Mouse (Mus musculus) hindbrain, embryonic 15.5 days (tissue): ENCODE measurements around the gene Atp1a1. TPM values are rescaled to one million over a fixed set of nuclear protein-coding genes. Genes with fewer than 3 reads are reported as not detected.

ENCODE experiments used
- ATAC-seq: fragments of 200-750 bp; cut with Nextera tagmentation; 2 replicates; pipeline ENCODE4 v1.8.0; 2017; ENCODE audit warnings: low read depth, moderate number of reproducible peaks, moderate TSS enrichment; ENCODE audit not compliant: low FRiP score
- H3K27ac ChIP-seq: fragments of 300-500 bp; sonication (generic); replicated peaks from 2 replicates; pipeline ENCODE4 v1.5.1; 2015; ENCODE audit warnings: mild to moderate bottlenecking, inconsistent platforms
- H3K27me3 ChIP-seq: fragments of 300-500 bp; sonication (generic); 2 replicates; pipeline ENCODE4 v1.6.1; 2015; ENCODE audit warnings: control low read depth, inconsistent platforms
- H3K36me3 ChIP-seq: fragments of 300-500 bp; sonication (generic); 2 replicates; pipeline ENCODE4 v1.6.1; 2015; ENCODE audit warnings: control low read depth, inconsistent platforms
- H3K4me1 ChIP-seq: fragments of 300-500 bp; sonication (generic); replicated peaks from 2 replicates; pipeline ENCODE4 v1.6.1; 2015; ENCODE audit warnings: control low read depth, inconsistent platforms
- H3K4me2 ChIP-seq: fragments of 300-500 bp; sonication (generic); 2 replicates; pipeline ENCODE4 v1.6.1; 2015; ENCODE audit warnings: moderate library complexity, mild to moderate bottlenecking, inconsistent platforms
- H3K4me3 ChIP-seq: fragments of 300-500 bp; sonication (generic); 2 replicates; pipeline ENCODE4 v1.5.1; 2015; ENCODE audit warnings: mild to moderate bottlenecking, inconsistent platforms
- H3K9ac ChIP-seq: fragments of 300-500 bp; sonication (generic); 2 replicates; pipeline ENCODE4 v1.6.1; 2015; ENCODE audit warnings: inconsistent platforms
- H3K9me3 ChIP-seq: fragments of 300-500 bp; sonication (generic); 2 replicates; pipeline ENCODE4 v1.6.1; 2016; ENCODE audit warnings: control low read depth, inconsistent platforms
- WGBS: fragments of 180-500 bp; shearing (Covaris S2); methylation state at CpG from one replicate; pipeline ENCODE4 v1.1.7; 2015; 5-methylcytosine and 5-hydroxymethylcytosine counted together
- polyA plus RNA-seq: library from polyadenylated mRNA; unstranded; fragments of >200 nt; fragmentation: Nextera tagmentation; extraction: Ambion mirVana; gene quantifications from 2 replicates; pipeline ENCODE4 v1.2.1, GENCODE M21; 2015

Atp1a1 gene
- polyA plus RNA-seq, 1 experiment from 2014 or later = 69.3 TPM

DNA sequence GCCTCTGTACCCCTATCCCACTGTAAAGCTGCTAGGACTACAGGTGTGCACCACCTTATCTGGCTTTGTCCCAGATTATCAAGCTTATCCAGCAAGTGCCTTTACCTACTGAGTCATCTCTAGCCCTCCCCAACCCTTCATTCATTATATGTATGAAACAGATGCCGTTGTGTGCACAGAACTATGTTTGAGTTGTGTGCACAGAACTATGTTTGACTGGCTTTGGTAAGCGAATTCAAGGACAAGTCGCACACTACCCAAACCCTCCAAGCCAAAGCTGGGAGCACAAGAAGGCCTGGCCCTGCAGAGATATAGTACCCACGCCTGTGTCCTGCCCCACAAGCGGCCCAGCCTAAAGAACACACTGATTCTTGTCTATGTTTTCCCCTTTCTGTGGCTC lies 42.5 kb downstream of the Atp1a1 start:
- no peak overlapping the region for H3K27ac ChIP-seq
- H3K9me3 ChIP-seq = no peaks in the 10 kb centered on the region
- H3K4me1 ChIP-seq = peaks cover 13% of the 10 kb centered on the region
- H3K36me3 ChIP-seq = no peaks in the 10 kb centered on the region
- H3K4me3 ChIP-seq = no peak overlapping the region
- no peak overlapping the region for H3K9ac ChIP-seq
- 92% methylated on average over 5 of the region's 5 CpGs for WGBS
- H3K27me3 ChIP-seq = no peaks in the 10 kb centered on the region
- no peak for ATAC-seq
- no peak overlapping the region for H3K4me2 ChIP-seq

DNA sequence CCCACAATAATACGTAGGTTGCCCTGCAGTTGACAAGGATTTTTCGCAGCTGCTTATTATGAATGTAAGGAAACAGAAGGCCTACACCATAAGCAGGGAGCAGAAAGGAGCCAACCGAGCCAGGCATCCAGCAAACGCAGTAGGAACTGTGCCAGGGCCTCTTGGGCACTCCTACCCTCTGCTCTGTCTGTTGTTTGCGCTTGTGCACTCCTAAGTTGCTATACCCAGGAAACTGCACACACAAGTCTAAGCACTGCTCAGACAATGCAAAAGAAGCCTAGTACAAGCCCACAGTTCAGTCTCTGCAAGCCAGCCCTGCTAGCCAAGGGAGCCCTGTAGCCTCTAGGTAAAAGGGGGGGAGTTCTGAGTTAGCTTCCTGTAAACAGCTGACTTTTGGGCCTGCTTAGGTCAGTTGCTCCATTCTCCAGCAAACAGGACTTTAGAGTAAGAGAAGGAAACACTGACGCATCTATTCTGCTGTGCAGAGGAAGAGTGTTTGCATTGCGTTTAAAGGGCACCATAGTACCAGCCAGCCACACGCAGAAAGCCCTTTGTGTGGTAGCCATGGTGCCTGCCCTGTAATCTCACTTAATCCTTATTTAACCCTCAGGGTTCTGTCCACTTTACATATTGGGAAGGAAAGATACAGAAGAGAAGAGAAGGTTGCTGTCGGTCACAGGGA lies 43.5 kb downstream of the Atp1a1 start:
- H3K27me3 ChIP-seq = no peaks in the 10 kb centered on the region
- H3K4me1 ChIP-seq = peaks cover 13% of the 10 kb centered on the region
- H3K4me2 ChIP-seq = no peak overlapping the region
- H3K4me3 ChIP-seq = no peak overlapping the region
- H3K9ac ChIP-seq = no peak overlapping the region
- WGBS = 38% methylated on average over 9 of the region's 9 CpGs
- no peaks in the 10 kb centered on the region for H3K36me3 ChIP-seq
- H3K9me3 ChIP-seq = no peaks in the 10 kb centered on the region
- peak overlapping the region; percentile 56 for H3K27ac ChIP-seq
- ATAC-seq = peak; percentile 75; the same call in 1 of the 2 replicates

DNA sequence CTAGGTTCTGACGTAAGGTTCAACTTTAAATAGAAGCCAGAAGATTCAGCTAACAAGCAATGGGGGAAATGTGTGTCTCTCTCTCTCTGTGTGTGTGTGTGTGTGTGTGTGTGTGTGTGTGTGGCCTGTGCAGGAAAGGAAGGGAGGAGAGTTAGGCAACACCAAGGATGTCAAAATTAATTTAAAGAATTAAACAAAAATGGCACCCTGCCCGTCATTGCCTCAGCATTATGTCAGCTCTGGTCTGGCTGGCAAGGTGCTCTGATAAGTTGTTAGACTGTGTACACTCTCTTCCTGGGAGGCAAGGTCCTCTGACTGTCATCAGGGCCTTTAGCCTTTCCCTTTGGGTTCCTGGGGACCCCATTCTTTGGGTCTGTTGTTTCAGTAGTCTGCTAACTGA lies 47.8 kb downstream of the Atp1a1 start:
- 90% methylated on average over 2 of the region's 2 CpGs for WGBS
- Histone ChIP-seq H3K9ac (no peak overlapping the region), H3K4me1 (peaks cover 12% of the 10 kb centered on the region), H3K27ac (no peak overlapping the region), H3K4me2 (no peak overlapping the region), H3K36me3 (no peaks in the 10 kb centered on the region), H3K9me3 (no peaks in the 10 kb centered on the region), H3K4me3 (no peak overlapping the region), H3K27me3 (no peaks in the 10 kb centered on the region)
- ATAC-seq = no peak

DNA sequence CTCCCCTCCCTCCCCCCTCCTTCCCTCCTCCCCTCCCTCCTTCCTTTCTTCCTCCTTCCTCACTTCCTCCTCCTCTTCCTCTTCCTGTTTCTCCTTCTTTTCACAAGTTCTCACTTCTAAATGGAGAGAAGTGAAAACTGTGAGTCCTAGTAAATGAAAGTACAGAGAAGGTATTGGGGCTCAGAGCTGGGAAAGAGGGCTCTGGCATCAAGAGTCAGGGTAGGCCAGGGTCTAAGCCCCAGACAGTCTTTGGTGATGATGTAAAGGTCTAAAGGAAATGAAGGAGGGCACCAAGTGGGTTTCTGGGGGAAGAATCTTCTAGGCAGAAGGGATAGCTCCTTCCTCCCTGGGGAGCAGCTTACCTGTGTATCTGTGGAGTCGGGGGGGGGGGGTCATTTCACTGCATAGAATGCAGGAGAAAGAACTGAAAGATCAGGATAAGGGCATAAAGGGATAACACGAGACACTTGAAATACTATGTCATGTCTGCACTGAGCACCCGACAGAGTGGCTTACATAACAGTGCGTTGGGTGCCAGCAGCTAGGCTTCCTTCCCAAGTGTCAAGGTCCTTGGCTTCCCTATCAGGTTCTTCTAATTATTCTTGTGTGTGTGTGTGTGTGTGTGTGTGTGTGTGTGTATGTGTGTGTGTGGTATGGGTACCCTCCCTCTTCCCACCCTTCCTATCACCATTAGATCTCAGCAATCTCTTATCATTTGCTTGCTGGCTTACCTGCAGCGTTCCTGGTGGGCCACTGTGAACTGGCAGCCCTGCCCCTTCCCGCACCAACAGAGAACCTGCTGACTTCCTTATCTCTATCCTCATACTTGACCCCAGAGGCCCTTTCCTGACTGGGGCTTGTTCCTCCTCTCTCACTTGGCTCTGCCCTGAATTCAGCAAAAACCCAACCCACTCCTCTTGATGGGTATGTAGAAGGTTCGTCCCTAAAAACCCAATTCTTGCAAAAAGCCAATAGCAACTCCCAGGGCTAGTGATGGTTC lies 51.6 kb downstream of the Atp1a1 start:
- WGBS = 89% methylated on average over 7 of the region's 7 CpGs
- no peaks in the 10 kb centered on the region for H3K9me3 ChIP-seq
- H3K27ac ChIP-seq = no peak overlapping the region
- H3K9ac ChIP-seq = no peak overlapping the region
- ATAC-seq = no peak
- H3K4me1 ChIP-seq = peaks cover 8% of the 10 kb centered on the region
- no peaks in the 10 kb centered on the region for H3K27me3 ChIP-seq
- H3K4me3 ChIP-seq = no peak overlapping the region
- no peak overlapping the region for H3K4me2 ChIP-seq
- H3K36me3 ChIP-seq = no peaks in the 10 kb centered on the region

DNA sequence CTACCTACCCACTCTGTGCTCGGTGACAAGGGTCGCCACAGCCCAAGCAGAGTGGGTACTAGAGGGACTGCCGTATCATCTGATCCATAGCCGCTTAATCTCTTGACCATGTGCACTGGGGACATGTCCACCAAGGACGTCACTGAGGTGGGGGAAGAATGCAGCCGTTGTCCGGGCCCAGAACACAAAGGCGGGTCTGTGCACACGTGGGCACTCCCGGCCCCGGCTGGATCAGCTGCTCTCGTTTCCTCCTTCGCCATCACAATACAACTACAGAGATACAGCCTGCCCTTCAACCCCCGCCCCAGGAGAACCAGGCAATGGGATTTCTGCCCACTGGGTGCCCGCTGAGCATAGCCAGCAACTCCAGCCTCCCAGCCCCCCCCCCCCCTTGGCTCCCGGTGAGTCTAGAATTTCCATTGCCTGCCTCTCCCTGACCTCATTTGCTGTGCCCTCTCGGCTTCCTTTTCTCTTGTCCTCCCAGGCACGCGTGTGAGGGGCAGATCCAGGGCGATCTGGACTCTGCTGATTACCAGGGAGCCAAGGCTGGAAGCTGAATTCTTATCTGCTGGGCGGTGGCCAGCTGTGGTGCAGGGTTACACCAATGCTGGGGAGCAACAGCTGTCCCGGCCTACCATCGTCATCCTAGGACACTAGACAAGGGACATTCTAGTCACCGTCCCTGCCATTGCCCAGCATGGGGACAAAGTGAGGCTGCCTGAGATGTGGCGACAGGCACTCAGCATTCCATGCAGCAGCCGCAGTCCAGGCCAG lies 52.8 kb downstream of the Atp1a1 start:
- ATAC-seq = 0 out of 2 replicates have a peak, but pooled peaks have one; percentile 45
- H3K9me3 ChIP-seq = no peaks in the 10 kb centered on the region
- no peaks in the 10 kb centered on the region for H3K27me3 ChIP-seq
- H3K4me1 ChIP-seq = peaks cover 8% of the 10 kb centered on the region
- no peak overlapping the region for H3K27ac ChIP-seq
- no peak overlapping the region for H3K4me3 ChIP-seq
- H3K36me3 ChIP-seq = no peaks in the 10 kb centered on the region
- H3K4me2 ChIP-seq = 0 out of 2 replicates have a peak overlapping the region, but pooled peaks have one; percentile 11
- 57% methylated on average over 26 of the region's 26 CpGs for WGBS
- H3K9ac ChIP-seq = no peak overlapping the region

DNA sequence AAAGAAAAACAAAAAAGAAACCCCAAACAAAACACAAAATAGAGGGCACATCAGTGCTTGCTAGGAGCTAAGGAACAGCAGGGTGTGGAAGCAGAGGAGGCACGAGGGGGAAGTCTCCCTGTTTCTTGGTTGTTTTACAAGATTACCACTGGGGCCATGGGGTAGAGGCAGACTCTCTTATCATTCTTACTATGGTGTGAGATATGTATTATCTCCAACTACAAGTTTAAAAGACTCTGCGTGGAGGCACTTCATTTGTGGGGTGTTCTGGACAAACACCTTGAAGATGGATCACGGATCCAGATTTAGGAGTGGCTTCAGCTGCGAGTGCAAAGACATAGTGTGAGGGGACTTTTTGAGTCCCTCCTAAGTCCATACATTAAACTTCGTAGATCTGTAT lies 54.7 kb downstream of the Atp1a1 start:
- Histone ChIP-seq H3K36me3 (no peaks in the 10 kb centered on the region), H3K27me3 (no peaks in the 10 kb centered on the region)
- 79% methylated on average over 5 of the region's 5 CpGs for WGBS

DNA sequence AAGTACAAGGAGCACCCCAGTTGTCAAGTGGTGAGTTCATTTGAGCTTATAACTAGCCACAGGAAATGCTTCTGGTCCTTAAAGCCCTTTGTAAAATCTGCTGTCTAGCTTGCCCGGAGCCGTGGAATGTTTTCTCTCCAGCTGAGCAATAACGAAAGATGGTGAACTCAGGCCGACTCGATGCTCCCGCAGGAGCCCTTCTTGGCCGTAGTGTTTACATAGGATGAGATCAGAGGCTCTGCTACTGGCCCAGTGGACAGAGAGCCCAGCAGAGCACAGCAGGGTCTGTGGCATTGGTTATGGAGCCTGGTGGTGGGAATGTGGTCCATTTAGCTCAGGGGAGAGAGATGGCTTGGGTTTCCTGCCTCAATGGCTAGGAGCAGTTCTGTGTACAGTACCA lies 60.4 kb downstream of the Atp1a1 start:
- Histone ChIP-seq H3K27me3 (no peaks in the 10 kb centered on the region), H3K4me1 (no peaks in the 10 kb centered on the region), H3K4me2 (no peak overlapping the region), H3K27ac (no peak overlapping the region), H3K36me3 (no peaks in the 10 kb centered on the region), H3K9ac (no peak overlapping the region), H3K4me3 (no peak overlapping the region), H3K9me3 (no peaks in the 10 kb centered on the region)
- WGBS = 73% methylated on average over 7 of the region's 7 CpGs
- ATAC-seq = no peak

More for the DNA sequence above, 54.7 kb downstream of the Atp1a1 start:
- Histone ChIP-seq H3K27ac (no peak overlapping the region), H3K4me3 (no peak overlapping the region), H3K9me3 (no peaks in the 10 kb centered on the region), H3K4me2 (no peak overlapping the region), H3K9ac (no peak overlapping the region), H3K4me1 (peaks cover 8% of the 10 kb centered on the region)
- no peak for ATAC-seq

DNA sequence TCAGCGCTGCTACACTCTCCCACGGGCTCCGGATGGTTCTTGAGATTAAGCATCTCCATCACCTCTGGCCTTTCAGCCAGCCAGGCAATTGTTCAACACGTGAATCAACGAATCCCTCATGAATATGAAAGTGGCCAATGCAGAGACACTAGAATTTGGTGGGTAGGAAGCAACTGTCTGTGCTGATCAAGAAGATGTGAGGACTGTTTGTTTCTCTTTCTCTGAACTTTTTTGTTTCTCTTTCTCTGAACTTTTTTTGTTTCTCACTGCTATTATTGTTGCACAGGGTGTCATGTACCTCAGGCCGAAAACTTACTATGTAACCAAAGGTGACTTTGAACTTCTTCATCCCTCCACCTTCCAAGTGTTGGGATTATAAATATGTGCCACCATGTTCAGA lies 62.9 kb downstream of the Atp1a1 start:
- Histone ChIP-seq H3K4me3 (no peak overlapping the region), H3K27ac (no peak overlapping the region), H3K27me3 (no peaks in the 10 kb centered on the region), H3K9ac (no peak overlapping the region), H3K9me3 (no peaks in the 10 kb centered on the region), H3K4me2 (no peak overlapping the region), H3K4me1 (no peaks in the 10 kb centered on the region), H3K36me3 (no peaks in the 10 kb centered on the region)
- no peak for ATAC-seq
- 38% methylated on average over 6 of the region's 6 CpGs for WGBS

DNA sequence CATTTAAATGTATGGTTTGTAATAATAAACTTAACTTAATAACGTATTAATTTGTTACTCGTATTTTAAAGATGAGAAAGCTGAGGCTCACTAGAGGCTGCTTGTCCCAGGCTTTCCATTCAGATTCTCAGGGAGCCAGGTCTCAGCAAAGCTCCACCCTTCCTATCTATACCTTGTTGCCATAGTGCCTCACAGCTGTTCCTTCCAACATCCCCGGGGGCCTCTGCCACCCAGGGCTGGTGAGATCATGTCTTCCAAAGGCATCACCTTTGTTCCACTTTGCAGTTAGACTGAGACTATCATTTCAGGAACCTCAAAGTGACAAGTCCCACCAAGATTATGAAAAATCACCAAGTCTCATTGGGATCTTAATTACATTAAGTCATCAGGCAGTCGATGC lies 63.9 kb downstream of the Atp1a1 start:
- Histone ChIP-seq H3K27ac (no peak overlapping the region), H3K4me1 (no peaks in the 10 kb centered on the region), H3K9ac (no peak overlapping the region), H3K4me3 (no peak overlapping the region), H3K9me3 (no peaks in the 10 kb centered on the region), H3K36me3 (no peaks in the 10 kb centered on the region), H3K4me2 (no peak overlapping the region), H3K27me3 (no peaks in the 10 kb centered on the region)
- no peak for ATAC-seq
- 71% methylated on average over 4 of the region's 4 CpGs for WGBS

DNA sequence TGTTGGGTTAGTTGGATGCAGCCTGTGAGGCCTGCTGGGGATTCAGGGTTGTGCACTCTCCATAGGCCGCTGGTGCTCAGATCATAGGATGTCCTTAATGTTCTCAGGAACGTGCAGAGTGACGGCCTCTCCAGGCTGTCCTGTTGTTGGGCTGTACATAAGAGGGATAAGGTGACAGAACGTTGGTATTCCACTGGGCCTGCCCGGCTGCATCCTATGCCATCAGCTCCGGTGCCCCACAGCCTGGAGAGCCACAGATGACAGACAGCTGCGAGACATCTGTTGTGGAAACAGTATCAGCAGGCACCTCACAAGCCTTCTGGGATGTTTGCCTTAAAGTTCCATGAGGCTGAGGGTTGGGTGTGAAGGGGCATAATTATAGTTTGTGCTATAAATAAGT lies 68.2 kb downstream of the Atp1a1 start:
- WGBS = 81% methylated on average over 7 of the region's 7 CpGs
- Histone ChIP-seq H3K36me3 (no peaks in the 10 kb centered on the region), H3K9ac (no peak overlapping the region), H3K4me2 (no peak overlapping the region), H3K4me1 (no peaks in the 10 kb centered on the region), H3K27ac (no peak overlapping the region), H3K9me3 (no peaks in the 10 kb centered on the region), H3K27me3 (no peaks in the 10 kb centered on the region), H3K4me3 (no peak overlapping the region)
- ATAC-seq = no peak

DNA sequence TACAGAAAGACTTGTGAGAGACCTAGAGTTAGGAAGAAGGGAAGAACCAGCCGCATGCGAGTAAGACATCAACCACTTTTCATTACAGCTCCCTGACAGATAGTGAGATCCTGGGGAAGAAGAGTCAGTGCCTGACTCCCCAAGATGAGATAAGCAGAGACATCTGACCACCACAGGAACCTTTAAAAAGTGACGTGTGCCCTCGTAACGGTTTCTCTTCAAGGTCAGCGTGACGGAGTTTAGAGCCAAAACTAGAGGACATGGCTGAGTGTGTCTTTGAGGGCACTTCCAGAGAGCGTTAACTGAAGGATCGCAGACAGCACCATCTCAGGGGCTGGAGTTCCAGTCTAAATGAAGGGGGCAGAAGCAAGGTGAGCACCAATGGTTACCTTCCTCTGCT lies 70.2 kb downstream of the Atp1a1 start:
- peaks cover 2% of the 10 kb centered on the region for H3K4me1 ChIP-seq
- no peak overlapping the region for H3K27ac ChIP-seq
- H3K9me3 ChIP-seq = no peaks in the 10 kb centered on the region
- ATAC-seq = no peak
- WGBS = 94% methylated on average over 9 of the region's 9 CpGs
- no peak overlapping the region for H3K4me2 ChIP-seq
- no peaks in the 10 kb centered on the region for H3K27me3 ChIP-seq
- no peak overlapping the region for H3K4me3 ChIP-seq
- no peak overlapping the region for H3K9ac ChIP-seq
- H3K36me3 ChIP-seq = no peaks in the 10 kb centered on the region

DNA sequence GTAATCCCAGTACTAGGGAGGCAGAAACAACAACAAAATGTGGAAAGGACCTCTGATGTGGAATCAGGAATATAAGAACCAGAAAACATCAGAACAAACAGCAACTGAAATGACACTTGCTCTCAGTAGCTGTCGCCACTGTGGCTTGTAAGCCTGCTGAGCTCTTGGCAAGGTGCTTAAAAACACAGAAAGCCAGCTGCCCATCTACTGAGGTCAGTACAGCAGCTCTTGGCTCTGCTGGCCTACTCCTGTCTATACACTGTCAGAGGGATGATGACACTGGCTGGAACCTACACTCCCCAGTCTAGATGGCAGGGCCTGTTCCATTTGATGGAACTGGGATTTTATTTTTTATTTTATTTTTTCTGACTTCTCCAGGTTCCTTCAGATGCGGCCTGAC lies 71.1 kb downstream of the Atp1a1 start:
- peaks cover 12% of the 10 kb centered on the region for H3K4me1 ChIP-seq
- H3K9ac ChIP-seq = no peak overlapping the region
- no peaks in the 10 kb centered on the region for H3K9me3 ChIP-seq
- no peaks in the 10 kb centered on the region for H3K27me3 ChIP-seq
- H3K27ac ChIP-seq = no peak overlapping the region
- H3K36me3 ChIP-seq = no peaks in the 10 kb centered on the region
- no peak for ATAC-seq
- H3K4me3 ChIP-seq = no peak overlapping the region
- WGBS = 71% methylated on average over 2 of the region's 2 CpGs
- no peak overlapping the region for H3K4me2 ChIP-seq
